Mouse (Mus musculus): ENCODE results near the gene Gm30302. TPM values are rescaled to one million over a fixed set of nuclear protein-coding genes. Genes with fewer than 3 reads are reported as not detected.
"Not testable (repeated sequence)": the region's sequence is repeated elsewhere in the genome, so short reads cannot be mapped to it uniquely, and the experiment has no call there.

Gm30302 gene
- not detected in 2 replicates for total RNA-seq (2015; ENCODE audit: low replicate concordance)
- total RNA-seq (2017; ENCODE audit: low replicate concordance), result not detected in 2 replicates

DNA sequence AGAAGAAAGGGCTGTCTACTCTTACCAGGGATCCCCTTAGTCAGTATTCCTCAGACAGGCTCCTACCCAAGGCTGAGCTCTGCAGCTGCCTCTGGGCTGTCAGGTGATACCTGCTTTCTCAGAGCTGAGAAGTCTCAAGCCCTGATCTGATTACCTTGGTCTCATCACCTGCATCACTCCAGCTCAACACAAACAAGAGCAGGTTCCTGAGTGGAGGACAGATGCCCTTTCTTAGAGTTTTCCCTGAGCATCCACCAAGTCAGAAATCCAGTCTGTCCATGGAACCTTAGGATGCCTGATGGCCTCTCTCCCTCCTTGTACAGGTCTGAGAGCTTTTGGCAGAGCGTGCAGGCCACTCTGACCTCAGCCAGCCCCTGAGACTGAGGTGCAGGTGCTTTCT is at the start of gene Gm30302:
Gm30302 (minus strand) TSS at position 101 of the 400 bp plus-strand sequence.
- no peak for ATAC-seq (replicated peaks; ENCODE audit: low FRiP score, poor library complexity, severe bottlenecking)

DNA sequence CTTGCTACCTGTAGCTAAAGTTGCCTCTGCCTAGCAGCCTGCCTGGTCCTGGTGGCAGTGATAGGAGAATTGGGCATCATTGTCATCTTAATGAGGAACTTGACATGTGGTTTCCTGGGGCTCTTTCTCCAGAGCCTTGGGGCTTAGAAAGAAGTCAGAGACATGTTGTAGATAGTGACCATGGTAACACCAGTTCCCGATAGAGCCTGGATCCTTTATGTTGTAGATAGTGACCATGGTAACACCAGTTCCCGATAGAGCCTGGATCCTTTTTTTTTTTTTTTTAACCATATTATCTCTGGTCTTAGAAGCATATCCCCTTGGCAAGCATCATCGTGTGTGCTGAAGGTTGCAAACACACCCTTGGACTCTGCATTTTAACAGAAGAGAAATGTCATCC is 48.0 kb upstream of the Gm30302 start:
- ATAC-seq (replicated peaks; ENCODE audit: low FRiP score, poor library complexity, severe bottlenecking), result no peak

DNA sequence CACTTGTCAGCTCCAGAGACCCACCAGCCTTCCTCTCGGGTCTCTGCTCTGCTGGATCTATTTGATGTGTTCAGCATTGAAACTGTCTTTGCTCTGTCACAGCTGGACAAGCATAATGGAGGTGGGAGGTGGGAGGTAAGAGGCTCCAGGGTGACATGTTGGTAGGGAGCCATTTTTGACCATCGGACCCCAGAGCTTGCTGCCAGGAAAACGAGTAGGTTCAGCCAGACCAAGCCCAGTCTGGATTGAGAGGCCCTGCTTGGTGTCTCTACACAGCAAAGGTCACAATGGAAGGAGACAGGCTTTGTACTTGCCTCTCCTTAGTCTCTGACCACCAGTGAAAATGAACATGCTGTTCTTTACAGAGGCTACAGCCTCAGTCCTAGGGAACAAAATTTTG is 47.3 kb upstream of the Gm30302 start:
- ATAC-seq (replicated peaks; ENCODE audit: low FRiP score, poor library complexity, severe bottlenecking), result no peak

DNA sequence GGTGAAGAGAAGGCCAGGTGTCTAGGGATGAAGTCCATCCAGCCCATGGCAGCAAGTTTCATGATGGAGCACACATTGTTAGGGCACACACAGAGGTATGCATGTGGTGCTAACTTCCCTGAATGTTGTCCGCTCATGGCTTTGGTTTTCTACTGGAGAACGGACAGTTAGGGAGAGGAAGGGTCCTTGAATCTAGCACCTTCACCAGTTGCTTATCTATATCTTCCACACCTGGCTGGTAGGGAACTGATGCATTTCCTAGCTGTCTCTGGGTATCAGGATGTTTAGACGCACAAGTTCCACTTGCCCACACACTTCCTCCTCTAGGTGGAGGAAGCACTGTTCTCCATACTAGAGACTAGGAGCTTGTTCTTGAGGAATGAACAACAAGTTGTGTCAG is 46.9 kb upstream of the Gm30302 start:
- no peak for ATAC-seq (replicated peaks; ENCODE audit: low FRiP score, poor library complexity, severe bottlenecking)

DNA sequence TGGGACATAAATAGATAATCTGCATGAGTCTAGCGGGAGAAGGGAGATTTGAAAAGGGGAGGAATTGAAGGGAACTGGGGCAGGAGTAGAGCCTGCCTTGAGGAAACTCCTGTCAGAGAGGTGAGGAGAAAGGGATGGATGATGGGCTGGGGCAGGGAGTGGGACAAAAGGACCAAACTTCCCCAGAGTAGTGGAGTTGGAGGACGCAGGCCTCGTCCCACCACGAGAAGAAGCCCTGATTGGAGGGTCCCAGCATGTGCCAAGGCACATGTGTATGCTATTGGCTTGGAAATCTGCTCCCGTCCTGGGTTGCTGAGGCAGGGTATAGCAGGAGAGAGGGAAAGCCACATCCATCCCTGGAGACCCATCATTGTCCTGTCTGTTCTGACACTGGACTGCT is 45.3 kb upstream of the Gm30302 start:
- no peak for ATAC-seq (replicated peaks; ENCODE audit: low FRiP score, poor library complexity, severe bottlenecking)

DNA sequence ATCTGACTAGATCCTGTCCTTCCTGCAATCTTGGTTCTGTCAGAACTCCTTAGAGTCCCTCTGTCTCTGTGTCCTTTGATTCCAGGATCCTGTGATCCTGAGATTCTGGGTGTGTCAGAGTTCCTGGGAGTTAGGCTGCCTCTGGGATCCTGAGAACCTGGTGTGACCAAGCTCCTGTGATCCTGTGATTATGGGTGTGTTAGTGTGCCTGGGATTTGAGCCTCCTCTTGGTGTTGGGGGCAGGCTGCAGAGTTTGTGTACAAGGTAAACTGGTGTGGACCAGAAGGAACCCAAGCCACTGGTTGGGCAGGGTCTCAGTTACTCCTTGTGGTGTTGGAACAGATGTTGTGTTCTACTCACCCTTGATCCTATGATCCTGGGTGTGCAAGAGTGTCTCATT is 42.4 kb upstream of the Gm30302 start:
- ATAC-seq (replicated peaks; ENCODE audit: low FRiP score, poor library complexity, severe bottlenecking), result no peak

DNA sequence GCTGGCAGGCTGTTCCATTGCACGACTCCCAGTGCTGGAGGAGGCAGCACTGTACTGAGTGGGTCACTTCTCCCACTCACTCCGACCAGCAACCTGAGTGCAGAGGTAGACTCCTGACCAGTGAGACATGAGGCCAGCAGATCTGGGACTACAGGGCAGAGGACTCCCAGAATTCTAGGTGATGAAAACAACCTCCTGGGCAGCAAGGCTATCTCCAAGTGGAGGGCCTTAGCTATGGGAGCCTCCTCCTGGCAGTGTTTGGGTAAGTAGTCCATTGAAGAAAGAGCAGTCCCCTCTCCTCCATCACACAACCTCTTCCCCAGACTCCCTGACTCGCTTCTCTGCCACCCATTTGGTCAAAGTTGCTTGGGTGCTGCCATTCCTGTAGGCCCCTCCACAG is 31.6 kb upstream of the Gm30302 start:
- ATAC-seq (replicated peaks; ENCODE audit: low FRiP score, poor library complexity, severe bottlenecking), result no peak

DNA sequence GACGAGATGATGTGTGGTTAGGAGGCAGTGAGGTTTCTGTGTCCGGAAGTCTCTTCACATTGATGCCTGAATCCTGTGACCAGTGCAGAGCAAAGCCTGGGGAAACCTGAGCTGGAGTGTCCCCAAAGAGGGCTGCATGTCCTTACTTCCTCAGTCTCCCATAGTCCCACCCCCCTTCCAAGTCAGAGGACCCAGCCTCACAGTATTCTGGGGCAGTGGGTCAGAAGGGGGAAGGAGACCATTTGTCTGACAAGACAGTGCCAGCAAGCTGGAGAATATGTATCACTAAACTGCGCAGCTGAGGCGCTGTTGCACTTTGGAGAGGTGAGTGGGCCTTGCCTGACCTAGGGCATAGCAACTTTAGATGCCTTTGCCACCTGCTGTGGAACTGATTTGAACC is 26.5 kb upstream of the Gm30302 start:
- ATAC-seq (replicated peaks; ENCODE audit: low FRiP score, poor library complexity, severe bottlenecking), result no peak

DNA sequence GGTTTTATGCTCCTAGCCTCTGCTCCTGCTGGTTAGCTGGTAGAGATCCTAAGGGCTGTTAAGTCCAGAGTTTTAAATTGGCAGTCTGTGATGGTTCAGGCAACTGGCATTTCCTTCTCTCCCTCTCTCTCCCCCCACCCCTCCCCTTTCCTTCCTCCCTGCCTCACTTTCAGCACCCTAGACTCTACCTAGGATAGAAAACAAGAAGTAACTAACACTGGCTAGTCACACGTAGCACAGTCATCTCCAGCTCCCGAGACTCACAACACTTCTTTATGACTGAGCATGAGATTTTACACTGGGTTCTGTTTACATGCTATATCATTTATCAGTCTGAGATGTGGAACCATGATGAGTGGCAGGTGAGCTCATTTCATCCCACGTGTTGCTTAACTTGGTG is 16.2 kb upstream of the Gm30302 start:
- ATAC-seq (replicated peaks; ENCODE audit: low FRiP score, poor library complexity, severe bottlenecking), result no peak

DNA sequence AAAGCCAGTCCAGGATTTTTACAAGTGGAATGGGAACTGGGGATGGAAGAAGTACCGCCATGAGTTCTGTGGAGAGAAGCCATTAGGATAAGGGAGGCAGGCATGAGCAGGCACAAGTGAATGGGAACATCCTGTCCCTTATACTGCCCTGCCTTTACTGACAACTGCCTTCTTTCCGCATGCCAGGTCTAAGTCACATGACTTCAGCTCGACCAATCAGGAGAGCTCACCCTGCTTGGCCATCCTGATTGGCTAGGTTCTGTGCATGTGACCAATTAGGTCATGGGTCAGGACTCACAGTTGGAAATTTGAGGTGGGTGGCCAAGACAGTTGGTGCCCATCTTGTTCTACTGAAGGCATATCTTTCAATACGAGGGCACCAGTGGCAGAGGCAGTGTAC is 15.6 kb upstream of the Gm30302 start:
- ATAC-seq (replicated peaks; ENCODE audit: low FRiP score, poor library complexity, severe bottlenecking), result no peak

DNA sequence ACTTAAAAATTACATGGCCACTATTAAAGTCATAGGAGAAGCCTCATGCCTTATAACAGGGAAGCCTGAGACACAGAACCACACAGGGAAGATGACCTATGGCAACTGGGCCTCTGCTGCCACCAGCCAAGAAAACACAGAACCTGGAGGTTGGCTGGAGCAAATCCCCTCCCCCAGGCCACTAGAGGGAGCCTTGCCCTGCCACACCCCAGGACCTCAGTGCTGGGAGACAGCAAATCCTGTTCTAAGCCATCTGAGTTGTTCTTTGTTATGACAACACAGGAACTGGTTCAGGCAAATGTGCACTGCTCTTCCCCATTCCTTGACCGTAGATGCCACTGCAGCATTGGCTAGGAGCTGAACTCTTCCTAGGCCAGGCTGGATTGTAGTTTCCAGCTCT is 8.3 kb upstream of the Gm30302 start:
- ATAC-seq (replicated peaks; ENCODE audit: low FRiP score, poor library complexity, severe bottlenecking), result no peak

DNA sequence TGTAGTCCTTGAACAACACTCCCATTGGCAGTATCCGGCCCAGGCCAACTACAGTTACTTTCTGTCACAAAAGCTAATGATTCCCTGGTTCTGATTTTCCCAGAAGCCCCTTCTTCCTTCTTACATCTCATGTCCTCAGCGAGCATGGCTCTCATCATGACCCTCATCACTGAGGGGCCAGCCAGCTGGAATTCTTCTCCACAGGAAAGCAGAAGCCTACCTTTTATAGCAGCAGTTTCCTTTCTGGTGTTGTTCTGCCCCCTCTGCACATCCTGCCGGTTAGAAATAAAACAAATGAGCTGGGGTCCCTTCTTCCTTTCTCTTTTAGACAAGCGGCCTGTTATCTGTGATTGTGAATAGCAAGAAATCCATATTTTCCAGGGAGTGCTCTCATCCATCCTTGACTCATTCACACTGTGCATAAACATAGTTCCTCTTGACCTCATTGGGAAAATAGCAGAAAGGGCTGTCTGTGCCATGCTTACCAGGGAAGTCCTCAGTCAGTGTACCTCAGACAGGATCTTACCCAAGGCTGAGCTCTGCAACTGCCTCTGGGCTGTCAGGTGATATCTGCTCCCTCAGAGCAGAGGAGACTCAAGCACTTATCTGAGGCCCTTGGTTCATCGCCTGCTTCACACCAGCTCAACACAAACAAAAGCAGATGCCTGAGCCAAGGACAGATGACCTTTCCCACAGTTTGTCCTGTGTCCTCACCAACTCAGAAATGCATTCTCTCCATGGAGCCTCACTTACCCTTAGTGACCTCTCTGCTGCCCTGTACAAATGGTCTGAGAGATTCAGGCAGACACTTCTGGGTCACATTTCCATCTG is 10.0 kb downstream of the Gm30302 start:
- no peak for ATAC-seq (replicated peaks; ENCODE audit: low FRiP score, poor library complexity, severe bottlenecking)

DNA sequence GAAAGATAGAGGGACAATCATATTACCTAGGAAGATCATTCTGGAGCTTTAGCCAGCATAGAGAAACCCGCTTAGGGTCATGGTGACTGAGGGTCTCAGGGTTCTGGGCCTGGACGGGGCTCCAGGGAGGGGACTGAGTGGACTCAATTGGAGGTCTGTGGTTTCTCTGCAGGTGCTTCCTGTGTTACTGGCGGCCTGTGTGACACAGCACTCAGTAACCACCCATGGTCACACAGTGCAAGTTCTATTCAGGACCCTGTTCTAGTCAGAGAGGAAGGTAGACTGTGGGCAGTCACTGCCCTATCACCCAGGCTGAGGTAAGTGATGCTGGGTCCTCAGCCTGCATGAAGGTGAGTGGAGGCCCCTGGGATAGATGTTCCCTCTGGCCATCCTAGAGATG is 14.9 kb downstream of the Gm30302 start:
- no peak for ATAC-seq (replicated peaks; ENCODE audit: low FRiP score, poor library complexity, severe bottlenecking)

DNA sequence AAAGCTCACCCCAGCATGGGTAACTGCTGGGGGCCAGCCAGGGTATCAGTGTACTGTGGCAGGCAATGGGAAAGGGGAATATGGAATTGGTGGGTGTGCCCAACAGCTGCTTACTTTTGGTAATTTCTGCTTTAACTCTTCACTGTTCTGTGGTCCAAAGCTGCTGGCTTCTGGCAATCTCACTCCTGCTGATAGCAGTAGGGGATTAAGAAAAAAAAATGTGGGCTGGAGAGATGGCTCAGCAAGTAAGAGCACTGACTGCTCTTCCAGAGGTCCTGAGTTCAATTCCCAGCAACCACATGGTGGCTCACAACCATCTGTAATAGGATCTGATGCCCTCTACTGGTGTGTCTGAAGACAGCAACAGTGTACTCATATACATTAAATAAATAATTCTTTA is 27.3 kb downstream of the Gm30302 start:
- not testable (repeated sequence) for ATAC-seq (replicated peaks; ENCODE audit: low FRiP score, poor library complexity, severe bottlenecking)

DNA sequence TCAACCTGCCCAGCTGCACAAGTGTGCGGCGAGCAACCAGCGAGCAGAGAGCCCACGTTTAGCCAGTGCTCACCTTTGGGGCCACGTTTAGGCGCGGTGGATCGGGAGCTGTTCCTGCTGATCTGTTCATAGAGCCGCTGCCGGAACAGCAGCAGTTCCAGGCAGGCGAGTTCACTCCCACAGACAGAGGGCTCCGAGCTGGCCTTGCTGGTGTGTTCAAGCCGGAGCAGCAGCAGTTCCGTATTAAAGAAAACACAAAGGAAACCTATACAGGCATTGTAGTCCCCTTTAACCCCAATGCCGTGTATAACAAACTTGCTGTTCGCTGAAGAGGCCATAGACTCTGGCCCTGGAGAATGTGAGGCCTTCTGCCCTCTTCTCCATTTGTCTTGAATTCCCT is 29.7 kb downstream of the Gm30302 start:
- no peak for ATAC-seq (replicated peaks; ENCODE audit: low FRiP score, poor library complexity, severe bottlenecking)

DNA sequence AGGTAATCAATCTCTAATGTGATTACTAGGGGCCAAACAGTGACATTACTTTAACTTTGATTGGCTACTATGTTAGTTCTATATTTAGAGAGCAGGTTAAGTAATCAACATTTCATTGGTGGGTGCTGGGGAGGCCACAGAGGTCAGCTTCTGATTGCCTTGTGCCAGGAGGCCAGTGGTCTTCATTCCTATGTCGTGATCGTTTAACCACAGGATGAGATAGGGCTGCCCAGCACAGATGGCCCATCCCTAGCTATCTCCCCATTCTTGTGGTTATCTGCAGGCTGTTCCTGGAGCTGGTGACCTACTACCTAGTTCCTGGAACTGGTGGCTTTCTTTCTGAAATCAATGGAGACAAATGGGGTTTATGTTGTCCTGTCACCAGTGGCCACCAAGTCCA is 30.8 kb downstream of the Gm30302 start:
- no peak for ATAC-seq (replicated peaks; ENCODE audit: low FRiP score, poor library complexity, severe bottlenecking)

DNA sequence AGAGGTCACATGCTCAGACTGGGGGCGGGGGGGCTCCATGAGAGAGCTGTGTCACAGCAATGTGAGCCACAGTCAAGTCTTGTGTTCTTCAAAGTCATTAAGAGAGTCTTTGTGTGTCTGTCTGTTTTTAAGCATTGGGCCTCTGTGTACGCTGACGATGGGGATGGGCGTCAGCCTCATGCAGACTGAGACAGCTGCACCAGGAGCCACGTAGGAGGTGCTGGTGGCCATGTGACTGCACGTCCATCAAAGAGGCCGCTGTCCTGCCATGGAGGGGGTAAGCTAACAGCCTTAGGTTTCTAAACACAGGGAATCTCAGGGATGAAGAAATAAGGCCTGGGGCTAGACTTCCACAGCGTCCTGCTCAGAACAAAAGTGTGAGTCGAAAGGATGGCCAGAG is 32.5 kb downstream of the Gm30302 start:
- no peak for ATAC-seq (replicated peaks; ENCODE audit: low FRiP score, poor library complexity, severe bottlenecking)

DNA sequence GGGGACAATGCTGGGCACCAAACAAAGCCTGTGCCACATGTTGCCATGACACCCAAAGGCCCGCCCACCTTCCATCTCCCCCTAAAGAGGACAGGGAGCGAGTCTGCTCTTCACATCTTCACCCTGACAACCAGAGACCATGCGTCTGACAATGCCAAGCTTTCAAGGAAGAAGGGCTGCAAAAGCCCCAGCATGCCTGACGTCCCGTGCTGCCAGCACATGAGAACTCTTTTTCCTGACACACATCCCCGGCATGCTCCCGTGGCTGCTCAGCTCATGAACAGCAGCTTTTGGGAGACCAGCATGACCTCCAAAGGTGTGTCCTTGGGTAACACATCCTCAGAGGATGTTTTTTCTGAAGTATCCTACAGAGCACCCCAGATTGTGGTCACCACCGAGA is 33.5 kb downstream of the Gm30302 start:
- no peak for ATAC-seq (replicated peaks; ENCODE audit: low FRiP score, poor library complexity, severe bottlenecking)

DNA sequence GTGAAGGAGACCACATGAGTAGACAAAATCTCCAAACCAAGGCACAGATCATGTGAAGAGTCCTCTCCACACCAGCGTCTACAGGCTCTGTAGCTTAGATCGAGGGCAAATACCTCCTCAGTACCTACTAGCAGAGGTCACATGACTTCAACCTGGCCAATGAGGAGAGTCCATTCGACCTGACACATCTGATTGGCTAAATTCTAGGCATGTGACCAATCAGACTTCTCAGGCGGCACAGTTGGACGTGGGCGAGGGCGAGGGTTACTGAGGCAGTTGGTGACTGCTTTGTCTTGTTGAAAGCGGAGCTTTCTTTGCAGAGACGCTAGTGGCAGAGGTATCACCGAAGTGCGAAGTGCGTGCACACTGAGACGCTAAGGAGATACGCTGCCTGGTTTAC is 36.6 kb downstream of the Gm30302 start:
- ATAC-seq (replicated peaks; ENCODE audit: low FRiP score, poor library complexity, severe bottlenecking), result no peak

DNA sequence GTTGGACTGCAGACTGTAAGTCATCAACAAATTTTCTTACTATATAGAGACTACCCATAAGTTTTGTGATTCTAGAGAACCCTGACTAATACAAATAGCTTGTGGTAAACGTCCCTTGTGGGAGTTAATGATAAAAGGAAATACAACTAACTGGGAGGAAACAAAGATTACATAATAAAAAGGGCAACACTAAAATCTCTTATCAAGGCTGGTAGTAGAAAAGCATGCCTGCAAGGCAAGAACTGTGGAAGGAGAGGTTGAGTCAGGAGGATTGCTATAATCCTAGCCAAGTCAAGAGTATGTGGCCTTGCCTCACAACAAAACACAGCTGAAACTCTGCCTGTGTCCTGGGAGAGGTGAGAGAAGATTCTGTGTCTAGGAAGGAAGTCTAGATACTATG is 38.1 kb downstream of the Gm30302 start:
- ATAC-seq (replicated peaks; ENCODE audit: low FRiP score, poor library complexity, severe bottlenecking), result no peak

DNA sequence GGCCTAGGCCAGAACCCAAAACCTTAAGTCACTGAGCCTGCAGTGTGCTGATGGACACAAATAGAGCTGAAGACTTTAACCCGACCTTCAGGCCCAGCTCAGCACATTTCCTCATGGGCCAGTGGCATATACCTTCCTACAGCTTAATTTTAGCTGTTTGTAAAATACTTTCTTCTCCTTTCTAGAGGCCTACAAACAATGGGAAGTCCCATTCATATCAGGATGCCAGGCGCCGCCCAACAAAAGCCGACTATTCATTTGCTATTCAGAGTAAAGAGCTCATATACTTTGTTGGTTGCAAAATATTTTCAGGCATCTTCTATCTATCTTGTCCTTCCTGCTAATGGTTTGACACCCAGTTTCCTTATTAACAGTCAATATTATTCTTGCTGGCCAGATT is 40.8 kb downstream of the Gm30302 start:
- ATAC-seq (replicated peaks; ENCODE audit: low FRiP score, poor library complexity, severe bottlenecking), result no peak

DNA sequence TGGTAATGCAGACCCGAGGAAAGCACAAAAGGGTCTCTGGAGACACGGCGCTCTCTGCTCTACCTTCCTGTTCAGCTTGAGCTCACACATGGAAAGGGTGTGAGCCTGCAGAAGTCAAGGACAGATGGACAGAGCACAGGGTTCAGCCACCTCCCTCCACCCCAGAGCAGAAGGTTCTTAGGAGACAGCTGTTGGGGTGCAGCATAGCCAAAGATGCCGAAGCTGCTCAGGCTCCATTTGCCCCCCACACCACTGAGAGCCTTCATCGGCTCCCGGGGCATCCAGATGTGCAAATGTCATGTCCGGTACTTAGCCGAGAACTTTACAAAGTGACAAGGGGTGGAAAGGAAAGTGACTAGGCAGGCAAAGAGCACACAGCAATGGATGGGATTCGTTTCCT is 42.2 kb downstream of the Gm30302 start:
- ATAC-seq (replicated peaks; ENCODE audit: low FRiP score, poor library complexity, severe bottlenecking), result no peak

All from erythroid progenitor cell, adult 5-6 weeks (primary cell).